Comparison of ENCODE assay signal across 19 mouse cellular contexts in genomic region chr3:48134938-48135337, GRCm38 (mm10).
"Had no signal": no experiment of that assay in that cellular context is flagged by ENCODE, and none has a peak within 500 bp of the region (broad histone marks: within the 10 kb centered on the region; RNA-seq: fewer than 3 reads in every experiment).

No protein-coding gene starts in this region.

- H3K36me3 ChIP-seq: lung, embryonic 15.5 days; midbrain, embryonic 10.5 days; midbrain, embryonic 12.5 days; neural tube, embryonic 13.5 days; neural tube, embryonic 15.5 days had no signal

- H3K4me2 ChIP-seq: lung, embryonic 15.5 days; midbrain, embryonic 12.5 days; neural tube, embryonic 13.5 days; neural tube, embryonic 15.5 days had no signal

- H3K4me1 ChIP-seq: midbrain, embryonic 10.5 days; midbrain, embryonic 12.5 days; neural tube, embryonic 13.5 days; neural tube, embryonic 15.5 days had no signal

- H3K4me3 ChIP-seq: lung, embryonic 15.5 days; midbrain, embryonic 10.5 days; midbrain, embryonic 12.5 days; myocyte; neural tube, embryonic 13.5 days; neural tube, embryonic 15.5 days had no signal

- H3K9ac ChIP-seq: lung, embryonic 15.5 days; midbrain, embryonic 12.5 days; neural tube, embryonic 13.5 days; neural tube, embryonic 15.5 days had no signal

- DNase-seq: lung, adult 18-20 months; lung, postnatal 4 days; midbrain, embryonic 14.5 days; retina, postnatal 1 day; right cerebral cortex, adult 18-20 months; right cerebral cortex, postnatal 25 days; right cerebral cortex, postnatal 4 days; spleen, adult 18-20 months; thymus, adult 18-20 months; thymus, postnatal 14 days; thymus, postnatal 36 days had no signal

- H3K27ac ChIP-seq: lung, embryonic 15.5 days; midbrain, embryonic 10.5 days; midbrain, embryonic 12.5 days; neural tube, embryonic 13.5 days; neural tube, embryonic 15.5 days had no signal

- H3K9me3 ChIP-seq: lung, embryonic 15.5 days; midbrain, embryonic 10.5 days; midbrain, embryonic 12.5 days; neural tube, embryonic 13.5 days; neural tube, embryonic 15.5 days had no signal

- ATAC-seq: lung, postnatal 0 days; midbrain, embryonic 16.5 days had no signal

- H3K27me3 ChIP-seq: lung, embryonic 15.5 days; midbrain, embryonic 12.5 days; neural tube, embryonic 13.5 days; neural tube, embryonic 15.5 days had no signal
